Mouse (Mus musculus) lung, postnatal 0 days (tissue): ENCODE results near the gene Neurog1.

ENCODE experiments used
- CTCF ChIP-seq: IDR thresholded peaks from 2 replicates; pipeline ENCODE4 v1.5.1; 2016; ENCODE audit warnings: antibody characterized with exemption, mild to moderate bottlenecking
- EP300 ChIP-seq: IDR thresholded peaks from 2 replicates; pipeline ENCODE4 v1.6.1; 2016; ENCODE audit warnings: antibody characterized with exemption, mild to moderate bottlenecking, control low read depth

DNA sequence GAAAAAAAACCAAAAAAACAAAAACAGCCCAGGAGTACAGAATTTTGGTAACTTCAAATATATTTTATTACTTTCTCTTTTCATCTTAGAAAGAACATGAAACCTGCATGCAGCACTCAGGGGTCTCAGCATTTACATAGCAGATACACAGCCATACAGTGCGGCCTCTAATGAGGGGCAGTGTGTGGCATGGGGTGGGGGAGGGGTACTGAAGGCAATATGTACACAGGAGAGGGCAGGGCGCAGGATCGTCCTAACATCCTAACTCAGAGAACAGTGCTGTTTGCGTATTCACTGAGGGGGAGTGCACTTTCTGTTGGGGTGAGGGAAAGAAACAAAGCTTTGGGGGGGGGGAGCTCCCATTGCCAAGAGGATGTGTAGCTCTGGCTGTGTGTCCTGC lies 36.6 kb upstream of the Neurog1 start:
- TF ChIP-seq CTCF (no peak), EP300 (no peak)
